Mouse (Mus musculus) kidney, adult 2 months (tissue): ENCODE data around the gene App.

Experiments used
- CTCF ChIP-seq: fragments of 200-500 bp; conservative IDR thresholded peaks from 2 replicates; pipeline ENCODE4 v1.5.1; 2011; ENCODE audit warnings: low read depth, mild to moderate bottlenecking, control low read depth, low read length, moderate library complexity, mixed read lengths; ENCODE audit not compliant: insufficient read depth, insufficient read length
- POLR2A ChIP-seq: fragments of 200-500 bp; IDR thresholded peaks from one replicate; pipeline ENCODE4 v1.6.1; 2011; ENCODE audit warnings: low read depth, low read length, control low read depth

DNA sequence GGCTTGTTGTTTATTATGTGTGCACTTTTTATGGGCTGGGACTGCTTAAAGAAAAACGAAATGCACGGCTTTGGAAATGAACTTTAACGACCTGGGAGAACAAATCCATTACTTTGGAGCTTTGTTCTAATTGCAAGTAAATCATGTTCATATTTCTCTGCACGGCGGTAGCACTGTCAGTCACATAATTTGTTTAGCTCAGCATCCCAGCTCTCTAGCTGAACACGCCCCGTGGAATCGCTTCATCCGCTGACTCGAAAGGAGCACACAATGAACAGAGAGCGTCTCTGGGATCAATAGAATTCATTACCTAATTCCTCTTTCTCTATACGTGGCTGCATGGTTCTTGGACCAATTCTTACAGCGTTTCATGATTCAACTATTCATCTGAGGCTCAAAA, 207.5 kb downstream of the App start:
- TF ChIP-seq POLR2A (no peak), CTCF (no peak)
